Mouse (Mus musculus): ENCODE measurements at regions not wholly inside any gene's neighbourhood (a gene's known extent, or its start where the extent isn't known, plus 50 kb on each side); places are given as distances from the start of the nearest gene placed in this dataset.
"Not testable (repeated sequence)": the region's sequence is repeated elsewhere in the genome, so short reads cannot be mapped to it uniquely, and the experiment has no call there.

GRCm38 (mm10) chr13:26951461-26951860 lies 105.9 kb upstream of the Prl start:
- Histone ChIP-seq H3K9me3 (ENCODE audit: low read length) (no peaks in the 10 kb centered on the region), H3K4me3 (ENCODE audit: low read length) (no peak overlapping the region), H3K4me2 (ENCODE audit: low read depth, low read length) (no peak overlapping the region), H3K36me3 (ENCODE audit: insufficient read depth, low read length) (no peaks in the 10 kb centered on the region), H3K4me1 (ENCODE audit: insufficient read depth, low read length) (no peaks in the 10 kb centered on the region), H3K9ac (replicated peaks; ENCODE audit: low read length) (no peak overlapping the region), H3K27ac (no peak overlapping the region), H3K27me3 (ENCODE audit: insufficient read depth, low read length) (no peaks in the 10 kb centered on the region)
- no peak for DNase-seq (ENCODE audit: low spot score)
- no peak for TF ChIP-seq CTCF (IDR thresholded peaks at IDR 0.05; ENCODE audit: low read depth)
- no peak for ATAC-seq
- 92% methylated on average over 2 of the region's 2 CpGs for WGBS

GRCm38 (mm10) chr13:26953834-26954233 lies 103.5 kb upstream of the Prl start:
- Histone ChIP-seq H3K4me3 (ENCODE audit: low read length) (no peak overlapping the region), H3K9ac (replicated peaks; ENCODE audit: low read length) (no peak overlapping the region), H3K4me1 (ENCODE audit: insufficient read depth, low read length) (no peaks in the 10 kb centered on the region), H3K27ac (no peak overlapping the region), H3K4me2 (ENCODE audit: low read depth, low read length) (no peak overlapping the region), H3K9me3 (ENCODE audit: low read length) (no peaks in the 10 kb centered on the region), H3K27me3 (ENCODE audit: insufficient read depth, low read length) (no peaks in the 10 kb centered on the region), H3K36me3 (ENCODE audit: insufficient read depth, low read length) (no peaks in the 10 kb centered on the region)
- no peak for ATAC-seq
- WGBS, result 87% methylated on average over 2 of the region's 2 CpGs
- DNase-seq (ENCODE audit: low spot score), result no peak
- no peak for TF ChIP-seq CTCF (IDR thresholded peaks at IDR 0.05; ENCODE audit: low read depth)

- TF ChIP-seq CTCF (IDR thresholded peaks at IDR 0.05; ENCODE audit: low read depth), result no peak
- ATAC-seq, result no peak
These were observed 97.8 kb upstream of the Prl start for GRCm38 (mm10) chr13:26959534-26960100.

GRCm38 (mm10) chr13:26960531-26960930 lies 96.8 kb upstream of the Prl start:
- not testable (repeated sequence) for H3K4me3 ChIP-seq (ENCODE audit: low read length); H3K9ac ChIP-seq (replicated peaks; ENCODE audit: low read length); H3K4me2 ChIP-seq (ENCODE audit: low read depth, low read length); H3K9me3 ChIP-seq (ENCODE audit: low read length); ATAC-seq; H3K4me1 ChIP-seq (ENCODE audit: insufficient read depth, low read length); H3K27ac ChIP-seq; H3K27me3 ChIP-seq (ENCODE audit: insufficient read depth, low read length); H3K36me3 ChIP-seq (ENCODE audit: insufficient read depth, low read length); DNase-seq (ENCODE audit: low spot score)

More at GRCm38 (mm10) chr13:26959534-26960100, 97.8 kb upstream of the Prl start:
- no peak overlapping the region for H3K27ac ChIP-seq
- no peaks in the 10 kb centered on the region for H3K4me1 ChIP-seq (ENCODE audit: insufficient read depth, low read length)
- WGBS, result 65% methylated on average over 4 of the region's 4 CpGs
- H3K9ac ChIP-seq (replicated peaks; ENCODE audit: low read length), result no peak overlapping the region
- H3K36me3 ChIP-seq (ENCODE audit: insufficient read depth, low read length), result no peaks in the 10 kb centered on the region
- no peaks in the 10 kb centered on the region for H3K27me3 ChIP-seq (ENCODE audit: insufficient read depth, low read length)
- H3K4me2 ChIP-seq (ENCODE audit: low read depth, low read length), result no peak overlapping the region
- H3K4me3 ChIP-seq (ENCODE audit: low read length), result no peak overlapping the region
- peak; percentile 2 for DNase-seq (ENCODE audit: low spot score)
- H3K9me3 ChIP-seq (ENCODE audit: low read length), result no peaks in the 10 kb centered on the region

- no peak for TF ChIP-seq CTCF (IDR thresholded peaks at IDR 0.05; ENCODE audit: low read depth)
- 95% methylated on average over 1 of the region's 1 CpGs for WGBS
- no peaks in the 10 kb centered on the region for H3K27me3 ChIP-seq (ENCODE audit: insufficient read depth, low read length)
- no peak overlapping the region for H3K4me2 ChIP-seq (ENCODE audit: low read depth, low read length)
- ATAC-seq (no peak), DNase-seq (ENCODE audit: low spot score) (no peak)
- no peak overlapping the region for H3K9ac ChIP-seq (replicated peaks; ENCODE audit: low read length)
- no peak overlapping the region for H3K27ac ChIP-seq
- H3K9me3 ChIP-seq (ENCODE audit: low read length), result no peaks in the 10 kb centered on the region
- no peak overlapping the region for H3K4me3 ChIP-seq (ENCODE audit: low read length)
- no peaks in the 10 kb centered on the region for H3K4me1 ChIP-seq (ENCODE audit: insufficient read depth, low read length)
- H3K36me3 ChIP-seq (ENCODE audit: insufficient read depth, low read length), result no peaks in the 10 kb centered on the region
These were observed 81.3 kb upstream of the Prl start for GRCm38 (mm10) chr13:26976024-26976423.

- Histone ChIP-seq H3K27me3 (ENCODE audit: insufficient read depth, low read length) (no peaks in the 10 kb centered on the region), H3K4me3 (ENCODE audit: low read length) (no peak overlapping the region), H3K9ac (replicated peaks; ENCODE audit: low read length) (no peak overlapping the region), H3K4me2 (ENCODE audit: low read depth, low read length) (no peak overlapping the region), H3K4me1 (ENCODE audit: insufficient read depth, low read length) (no peaks in the 10 kb centered on the region), H3K27ac (no peak overlapping the region), H3K9me3 (ENCODE audit: low read length) (no peaks in the 10 kb centered on the region), H3K36me3 (ENCODE audit: insufficient read depth, low read length) (no peaks in the 10 kb centered on the region)
- WGBS, result 97% methylated on average over 1 of the region's 1 CpGs
- DNase-seq (ENCODE audit: low spot score) (no peak), ATAC-seq (no peak)
- TF ChIP-seq CTCF (IDR thresholded peaks at IDR 0.05; ENCODE audit: low read depth), result no peak
These were observed 76.9 kb upstream of the Prl start for GRCm38 (mm10) chr13:26980475-26980874.
